Mouse (Mus musculus) heart, adult 2 months (tissue): Measurements from ENCODE around the gene Des. TPM values are rescaled to one million over a fixed set of nuclear protein-coding genes. Genes with fewer than 3 reads are reported as not detected.

Experiments
- DNase-seq, 2 experiments: peaks; one replicate each; pipeline ENCODE4 v3.0.0; 2021
- H3K27ac ChIP-seq: fragments of 200-600 bp; 2 replicates; pipeline ENCODE4 v1.8.1; 2022
- H3K27me3 ChIP-seq: fragments of 200-500 bp; 2 replicates; pipeline ENCODE4 v1.6.1; 2012; ENCODE audit warnings: mild to moderate bottlenecking, low read length, inconsistent platforms, mixed read lengths; ENCODE audit not compliant: control insufficient read depth, insufficient read depth
- H3K36me3 ChIP-seq: fragments of 200-500 bp; 2 replicates; pipeline ENCODE4 v1.6.1; 2012; ENCODE audit warnings: low read length, inconsistent platforms; ENCODE audit not compliant: control insufficient read depth, insufficient read depth
- H3K4me1 ChIP-seq: fragments of 200-500 bp; 2 replicates; pipeline ENCODE4 v1.6.1; 2011; ENCODE audit warnings: low read length; ENCODE audit not compliant: control insufficient read depth, insufficient read depth
- H3K4me3 ChIP-seq: fragments of 200-600 bp; 2 replicates; pipeline ENCODE4 v1.8.1; 2022
- H3K79me2 ChIP-seq: fragments of 200-500 bp; replicated peaks from 2 replicates; pipeline ENCODE4 v1.6.1; 2012; ENCODE audit warnings: mild to moderate bottlenecking, inconsistent platforms, low read length, moderate library complexity, mixed read lengths; ENCODE audit not compliant: control insufficient read depth, insufficient read depth
- H3K9ac ChIP-seq: fragments of 200-500 bp; 2 replicates; pipeline ENCODE4 v1.6.1; 2012; ENCODE audit warnings: low read depth, mild to moderate bottlenecking, control low read depth, inconsistent platforms, low read length, mixed read lengths
- CTCF ChIP-seq: fragments of 200-600 bp; IDR thresholded peaks from 2 replicates; pipeline ENCODE4 v1.8.1; 2022; ENCODE audit warnings: antibody characterized with exemption, mild to moderate bottlenecking, moderate library complexity
- EP300 ChIP-seq: fragments of 200-500 bp; IDR thresholded peaks from 2 replicates; pipeline ENCODE4 v1.6.1; 2011; ENCODE audit warnings: low read depth, low read length, control low read depth; ENCODE audit not compliant: insufficient read depth
- POLR2A ChIP-seq: fragments of 200-500 bp; IDR thresholded peaks from 2 replicates; pipeline ENCODE4 v1.6.1; 2011; ENCODE audit warnings: mild to moderate bottlenecking, low read depth, low read length, control low read depth; ENCODE audit not compliant: insufficient read depth
- WGBS: fragments of 180-500 bp; shearing (Covaris S2); methylation state at CpG from one replicate; pipeline ENCODE4 v1.1.7; 2018; 5-methylcytosine and 5-hydroxymethylcytosine counted together
- intact Hi-C: fragments of 180-260 bp; cut with DNase I; formaldehyde crosslinking; loops from one replicate; pipeline ENCODE4 v1.15.1; 2025
- polyA plus RNA-seq: library from polyadenylated mRNA; depleted of rRNA; stranded (reverse); fragments of >200 nt; gene quantifications from 2 replicates; pipeline ENCODE4 v1.2.3, GENCODE M21; 2012
- total RNA-seq, 2 experiments: library from RNA; stranded (reverse); gene quantifications; 2 replicates each; pipeline ENCODE4 v1.2.3; 2021

Des gene
- total and polyA plus RNA-seq, 3 experiments, result 781 to 1,521 (median 1,224) TPM

DNA sequence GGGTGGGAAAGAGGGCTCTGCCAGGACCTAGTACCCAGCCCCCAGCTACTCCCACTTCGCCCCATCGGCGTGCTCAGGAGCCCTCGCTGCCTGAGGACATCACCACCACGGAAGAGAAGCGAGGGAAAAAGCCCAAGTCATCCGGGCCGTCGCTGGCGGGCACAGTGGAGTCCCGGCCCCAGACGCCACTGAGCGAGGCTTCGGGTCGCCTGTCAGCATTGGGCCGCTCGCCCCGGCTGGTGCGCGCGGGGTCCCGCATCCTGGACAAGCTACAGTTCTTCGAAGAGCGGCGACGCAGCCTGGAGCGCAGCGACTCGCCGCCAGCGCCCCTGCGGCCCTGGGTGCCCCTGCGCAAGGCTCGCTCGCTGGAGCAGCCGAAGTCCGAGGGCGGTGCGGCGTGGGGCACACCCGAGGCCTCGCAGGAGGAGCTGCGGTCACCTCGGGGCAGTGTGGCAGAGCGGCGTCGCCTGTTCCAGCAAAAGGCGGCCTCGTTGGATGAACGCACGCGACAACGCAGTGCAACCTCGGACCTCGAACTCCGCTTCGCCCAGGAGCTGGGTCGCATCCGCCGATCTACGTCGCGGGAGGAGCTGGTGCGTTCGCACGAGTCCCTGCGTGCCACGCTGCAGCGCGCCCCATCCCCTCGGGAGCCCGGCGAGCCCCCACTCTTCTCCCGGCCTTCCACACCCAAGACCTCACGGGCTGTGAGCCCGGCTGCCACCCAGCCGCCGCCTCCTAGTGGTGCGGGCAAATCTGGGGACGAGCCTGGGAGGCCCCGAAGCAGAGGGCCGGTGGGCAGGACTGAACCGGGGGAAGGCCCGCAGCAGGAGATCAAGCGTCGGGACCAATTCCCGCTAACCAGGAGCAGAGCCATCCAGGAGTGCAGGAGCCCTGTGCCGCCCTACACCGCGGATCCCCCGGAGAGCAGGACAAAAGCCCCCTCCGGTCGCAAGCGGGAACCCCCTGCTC lies 28.1 kb downstream of the Des start:
- intact Hi-C loops, result no loop called here
- no peak for TF ChIP-seq CTCF
- no peak for TF ChIP-seq EP300
- TF ChIP-seq POLR2A, result no peak
- H3K27ac ChIP-seq, result peak overlapping the region; percentile 26; the same call in 1 of the 2 replicates
- peak overlapping the region; percentile 16 for H3K9ac ChIP-seq
- no peak for DNase-seq
- H3K79me2 ChIP-seq, result no peaks in the 10 kb centered on the region
- 27% methylated on average over 94 of the region's 94 CpGs for WGBS
- H3K4me3 ChIP-seq, result no peak overlapping the region
- no peaks in the 10 kb centered on the region for H3K27me3 ChIP-seq
- no peaks in the 10 kb centered on the region for H3K36me3 ChIP-seq
- H3K4me1 ChIP-seq, result peaks cover 5% of the 10 kb centered on the region; the same call in 1 of the 2 replicates

DNA sequence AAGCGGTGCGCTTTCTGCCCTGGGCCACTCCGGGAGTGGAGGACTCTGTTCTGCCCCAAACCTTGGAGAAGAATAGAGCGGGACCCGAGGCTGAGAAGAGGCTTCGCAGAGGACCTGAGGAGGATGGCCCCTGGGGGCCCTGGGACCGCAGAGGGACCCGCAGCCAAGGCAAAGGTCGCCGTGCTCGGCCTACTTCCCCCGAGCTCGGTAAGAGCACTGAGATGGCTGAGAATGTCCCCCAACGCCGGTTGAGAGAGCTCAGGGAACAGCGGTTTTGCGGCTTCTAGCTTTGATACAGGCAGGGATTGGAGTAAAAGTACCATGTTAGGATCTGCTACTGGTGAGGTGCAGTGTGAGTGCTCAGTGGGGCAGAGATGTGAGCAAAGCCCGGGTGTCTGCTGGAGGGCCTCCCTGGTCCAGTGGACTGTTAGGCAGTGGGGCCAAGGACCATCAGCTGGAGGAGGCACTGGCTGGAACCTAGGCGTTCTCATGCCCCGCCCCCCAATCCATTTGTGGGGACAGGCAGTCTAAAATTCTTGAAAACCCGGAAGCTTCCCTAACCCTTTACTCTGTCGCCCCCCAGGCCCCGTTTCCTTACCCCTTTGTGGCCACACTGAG lies 28.9 kb downstream of the Des start:
- H3K27me3 ChIP-seq, result no peaks in the 10 kb centered on the region
- no peak overlapping the region for H3K9ac ChIP-seq
- no peak overlapping the region for H3K27ac ChIP-seq
- no peaks in the 10 kb centered on the region; the same call in 1 of the 2 replicates for H3K36me3 ChIP-seq
- no peak for TF ChIP-seq CTCF
- TF ChIP-seq POLR2A, result no peak
- TF ChIP-seq EP300, result no peak
- H3K79me2 ChIP-seq, result no peaks in the 10 kb centered on the region
- intact Hi-C loops, result no loop called here
- 50% methylated on average over 23 of the region's 23 CpGs for WGBS
- H3K4me3 ChIP-seq, result no peak overlapping the region
- no peak for DNase-seq
- peaks cover 11% of the 10 kb centered on the region; the same call in 1 of the 2 replicates for H3K4me1 ChIP-seq

DNA sequence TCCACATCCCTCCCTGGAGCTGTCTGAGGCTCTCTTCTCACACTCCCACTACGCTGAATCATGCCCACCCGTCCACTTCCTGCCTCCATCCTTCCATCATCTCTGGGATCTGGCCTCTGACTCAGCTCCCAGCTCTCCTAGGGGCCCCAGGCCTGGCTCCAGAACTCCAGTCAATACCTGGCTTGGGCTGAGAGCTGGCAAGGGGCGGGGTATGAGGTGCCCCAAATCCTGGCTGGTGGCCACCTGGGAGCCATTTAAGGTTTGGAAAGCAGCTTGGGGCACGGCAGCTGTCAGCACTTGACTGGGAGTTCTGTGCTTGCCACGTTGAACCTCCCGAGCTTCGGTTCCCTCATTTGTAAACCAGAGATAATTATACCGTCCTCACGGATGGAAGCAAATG lies 33.0 kb downstream of the Des start:
- intact Hi-C loops, result loop anchor here (10.0 kb wide), 1 partner anchor 48 kb away; no protein-coding TSS in a partner anchor
- Histone ChIP-seq H3K27me3 (no peaks in the 10 kb centered on the region), H3K4me3 (no peak overlapping the region), H3K4me1 (peaks cover 11% of the 10 kb centered on the region; the same call in 1 of the 2 replicates), H3K27ac (peak overlapping the region; percentile 86), H3K36me3 (peaks cover 5% of the 10 kb centered on the region), H3K9ac (peak overlapping the region; percentile 7; the same call in 1 of the 2 replicates), H3K79me2 (no peaks in the 10 kb centered on the region)
- peak; percentile 76 to 86 for DNase-seq
- WGBS, result 38% methylated on average over 9 of the region's 9 CpGs
- TF ChIP-seq CTCF, result no peak
- TF ChIP-seq EP300, result no peak
- no peak for TF ChIP-seq POLR2A

DNA sequence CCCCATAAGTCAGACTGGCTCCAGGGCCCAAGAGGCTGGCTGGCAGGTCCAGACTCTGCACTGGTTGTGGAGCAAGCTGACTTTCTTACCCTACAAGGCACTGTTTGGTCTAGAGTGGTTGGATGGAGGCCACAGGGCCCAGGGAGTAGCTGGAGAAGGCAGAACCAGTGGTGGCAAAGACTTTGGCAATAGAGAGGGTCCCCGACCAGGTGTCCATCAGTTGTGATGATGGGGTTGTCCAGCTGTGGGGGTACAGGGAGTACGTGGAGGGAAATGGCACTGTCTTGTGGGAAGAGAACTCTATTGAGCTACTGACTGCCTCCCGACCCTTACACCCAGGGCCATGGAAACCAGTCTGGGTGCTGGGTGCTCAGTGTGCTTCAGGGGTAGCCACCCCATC lies 33.7 kb downstream of the Des start:
- intact Hi-C loops, result loop anchor here (10.0 kb wide), 1 partner anchor 49 kb away; no protein-coding TSS in a partner anchor
- 82% methylated on average over 3 of the region's 3 CpGs for WGBS
- TF ChIP-seq CTCF, result no peak
- TF ChIP-seq POLR2A, result no peak
- no peak for TF ChIP-seq EP300
- DNase-seq, result no peak
- H3K4me3 ChIP-seq, result no peak overlapping the region
- H3K36me3 ChIP-seq, result peaks cover 5% of the 10 kb centered on the region
- H3K27me3 ChIP-seq, result no peaks in the 10 kb centered on the region
- H3K79me2 ChIP-seq, result no peaks in the 10 kb centered on the region
- H3K27ac ChIP-seq, result peak overlapping the region; percentile 86
- H3K9ac ChIP-seq, result peak overlapping the region; percentile 7; the same call in 1 of the 2 replicates
- H3K4me1 ChIP-seq, result peaks cover 12% of the 10 kb centered on the region; the same call in 1 of the 2 replicates

DNA sequence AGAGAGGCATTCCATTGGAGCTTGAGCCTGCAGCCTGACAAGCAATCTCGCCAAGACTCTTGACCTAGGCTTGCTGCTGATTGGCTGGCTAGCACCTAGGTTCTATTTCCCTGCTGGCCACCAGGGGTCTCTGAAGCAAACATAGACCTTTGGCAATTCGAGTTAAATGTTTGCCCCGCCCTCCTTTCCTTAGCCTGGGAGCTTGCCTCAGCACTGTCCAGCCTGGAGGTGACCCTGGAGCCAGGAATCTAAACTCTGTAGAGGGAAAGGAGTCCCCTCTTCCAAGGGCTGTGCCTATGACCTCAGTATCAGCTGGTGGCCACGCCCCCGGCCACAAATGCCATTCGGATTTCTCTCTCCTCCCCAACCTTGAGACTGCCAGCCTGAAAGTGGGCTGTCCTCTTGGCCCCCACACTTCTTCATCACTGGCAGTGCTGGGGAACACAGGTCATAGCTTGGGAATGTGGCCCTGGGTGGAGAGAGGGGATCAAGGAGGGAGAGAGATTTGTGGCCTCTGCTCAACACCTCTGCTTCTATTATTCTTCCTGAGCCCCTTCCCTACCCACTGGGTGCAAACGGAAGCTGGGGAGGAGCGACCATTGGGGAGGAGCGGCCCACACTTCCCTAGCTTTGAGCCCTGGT lies 38.8 kb downstream of the Des start:
- TF ChIP-seq EP300, result peak; percentile 71; the same call in 1 of the 2 replicates
- peak; percentile 89 for TF ChIP-seq CTCF
- TF ChIP-seq POLR2A, result peak; percentile 55; the same call in 1 of the 2 replicates
- WGBS, result 18% methylated on average over 9 of the region's 9 CpGs
- no peak overlapping the region for H3K4me3 ChIP-seq
- intact Hi-C loops, result loop anchor here (10.0 kb wide), 1 partner anchor 54 kb away; no protein-coding TSS in a partner anchor
- H3K9ac ChIP-seq, result peak overlapping the region; percentile 43
- H3K27ac ChIP-seq, result peak overlapping the region; percentile 95
- peaks cover 5% of the 10 kb centered on the region for H3K36me3 ChIP-seq
- DNase-seq, result peak; percentile 66 to 87
- H3K27me3 ChIP-seq, result no peaks in the 10 kb centered on the region
- no peaks in the 10 kb centered on the region for H3K79me2 ChIP-seq
- H3K4me1 ChIP-seq, result peaks cover 7% of the 10 kb centered on the region; the same call in 1 of the 2 replicates
